Mouse (Mus musculus): ENCODE measurements around the gene Cd99l2. TPM values are rescaled to one million over a fixed set of nuclear protein-coding genes. Genes with fewer than 3 reads are reported as not detected.

Gene Cd99l2
- total RNA-seq, 2 experiments from 2014 or later: 4.1 to 5.6 TPM

DNA sequence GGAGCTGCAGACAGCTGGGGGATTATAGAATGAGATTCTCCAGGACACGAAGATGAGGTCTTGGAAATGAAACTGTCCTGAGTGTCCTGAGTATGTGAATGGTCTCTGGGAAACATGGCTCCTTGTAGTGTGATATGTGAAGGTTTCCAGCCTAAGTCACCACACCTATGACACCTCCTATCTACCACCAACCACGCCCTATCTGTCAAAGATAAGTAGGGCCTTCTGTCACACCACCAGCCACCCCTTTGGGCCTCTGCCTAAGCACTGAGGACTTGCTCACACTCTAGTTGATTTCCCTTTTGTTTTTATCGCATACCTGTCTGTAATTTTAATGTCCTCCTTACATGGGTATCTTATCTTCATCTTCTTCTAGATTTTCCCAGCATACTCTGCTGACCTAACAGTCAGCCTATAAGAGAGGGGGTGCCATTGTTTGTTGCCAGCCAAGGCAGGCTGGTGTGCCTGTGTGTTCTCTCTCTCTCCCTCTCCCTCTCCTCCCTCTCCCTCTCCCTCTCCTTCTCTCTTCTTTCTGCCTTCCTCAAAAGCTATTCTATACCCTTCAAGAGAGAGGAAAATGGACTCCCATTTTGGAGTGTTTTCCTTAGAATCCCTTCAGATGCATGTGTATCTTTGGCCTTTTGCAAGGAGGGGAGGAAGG, 18.2 kb downstream of the Cd99l2 start:
- ATAC-seq (replicated peaks; ENCODE audit: poor library complexity): peak; percentile 92

- ATAC-seq (replicated peaks; ENCODE audit: poor library complexity): peak; percentile 81
These were observed 23.9 kb downstream of the Cd99l2 start for GRCm38 (mm10) chrX:71468639-71469295.

GRCm38 (mm10) chrX:71467491-71467890, 25.2 kb downstream of the Cd99l2 start:
- no peak for ATAC-seq (replicated peaks; ENCODE audit: poor library complexity)

GRCm38 (mm10) chrX:71465417-71465816, 27.2 kb downstream of the Cd99l2 start:
- peak; percentile 59 for ATAC-seq (replicated peaks; ENCODE audit: poor library complexity)

GRCm38 (mm10) chrX:71464138-71464826, 28.4 kb downstream of the Cd99l2 start:
- ATAC-seq (replicated peaks; ENCODE audit: poor library complexity): no peak

- no peak for ATAC-seq (replicated peaks; ENCODE audit: poor library complexity)
These were observed 36.4 kb downstream of the Cd99l2 start for GRCm38 (mm10) chrX:71456078-71456737.

DNA sequence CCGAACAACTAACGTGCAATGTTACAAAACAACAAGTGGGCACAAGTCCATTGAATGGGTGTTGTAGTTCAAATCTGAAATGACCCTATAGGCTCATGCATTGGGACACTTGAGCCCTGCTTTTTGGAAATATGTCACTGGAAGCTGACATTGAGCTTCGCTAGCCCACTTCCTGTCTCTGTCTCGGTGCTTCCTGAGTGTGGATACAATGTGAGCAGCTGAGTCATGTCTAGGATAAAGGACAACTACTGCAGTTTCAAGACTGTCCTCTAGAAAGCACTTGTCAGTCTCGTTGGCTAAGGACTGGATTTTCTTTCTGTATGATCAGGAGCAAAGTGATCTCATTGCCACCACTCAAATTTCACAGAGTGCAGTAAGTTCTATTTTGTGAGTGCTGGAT, 49.7 kb downstream of the Cd99l2 start:
- ATAC-seq (replicated peaks; ENCODE audit: poor library complexity): 0 out of 2 replicates have a peak, but pooled peaks have one; percentile 37

DNA sequence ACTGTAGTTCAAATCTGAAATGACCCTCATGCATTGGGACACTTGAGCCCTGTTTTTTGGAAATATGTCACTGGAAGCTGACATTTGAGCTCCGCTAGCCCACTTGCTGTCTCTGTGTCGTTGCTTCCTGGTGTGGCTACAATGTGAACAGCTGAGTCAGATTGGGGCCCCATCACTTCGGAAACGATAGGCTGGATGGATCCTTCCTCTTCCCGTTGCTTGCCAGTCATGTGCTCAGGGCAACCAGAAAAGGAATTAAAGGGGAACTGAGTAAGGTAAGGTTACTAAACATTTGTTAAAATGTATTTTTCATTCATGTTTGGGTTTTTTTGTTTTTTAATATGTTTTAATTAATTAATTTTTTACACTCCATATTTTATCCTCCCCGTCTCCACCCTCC, 53.2 kb downstream of the Cd99l2 start:
- no peak for ATAC-seq (replicated peaks; ENCODE audit: poor library complexity)

DNA sequence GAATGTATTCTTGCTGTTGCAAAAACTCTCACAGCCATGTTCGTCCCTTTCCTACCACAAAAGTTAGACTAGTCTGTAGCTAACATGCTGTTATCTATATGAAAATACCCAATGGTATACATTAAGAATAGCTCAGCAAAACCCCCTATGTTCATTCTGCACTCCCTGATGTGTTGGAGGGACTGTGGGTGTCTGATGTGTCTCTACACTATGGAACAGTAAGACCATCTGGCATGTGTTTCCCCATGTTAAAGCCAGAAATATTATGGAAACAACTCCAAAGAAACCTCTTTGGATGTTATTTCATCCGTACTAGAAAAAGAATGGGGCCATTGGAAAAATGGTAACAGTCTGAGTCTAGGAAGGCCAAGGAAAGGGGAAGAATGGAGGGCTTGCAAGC, 57.1 kb downstream of the Cd99l2 start:
- no peak for ATAC-seq (replicated peaks; ENCODE audit: poor library complexity)

DNA sequence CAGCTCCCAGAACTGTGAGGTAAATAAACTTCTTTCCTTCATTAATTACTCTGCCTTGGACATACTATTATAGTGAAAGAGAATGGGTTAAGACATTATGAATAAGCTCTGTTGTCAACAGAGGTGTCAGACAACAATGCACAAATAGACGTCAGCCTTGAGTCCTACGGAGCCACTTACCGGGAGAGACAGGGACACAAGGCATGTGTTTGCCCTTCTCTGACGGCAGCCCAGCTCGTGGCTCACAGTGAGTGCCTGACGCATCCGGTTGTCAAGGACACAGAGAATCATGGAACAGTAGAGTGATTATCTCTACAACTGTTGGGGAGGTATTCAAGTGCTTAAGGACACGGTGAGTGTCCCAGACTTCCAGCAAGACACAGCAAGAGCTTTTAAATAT, 57.8 kb downstream of the Cd99l2 start:
- ATAC-seq (replicated peaks; ENCODE audit: poor library complexity): no peak

DNA sequence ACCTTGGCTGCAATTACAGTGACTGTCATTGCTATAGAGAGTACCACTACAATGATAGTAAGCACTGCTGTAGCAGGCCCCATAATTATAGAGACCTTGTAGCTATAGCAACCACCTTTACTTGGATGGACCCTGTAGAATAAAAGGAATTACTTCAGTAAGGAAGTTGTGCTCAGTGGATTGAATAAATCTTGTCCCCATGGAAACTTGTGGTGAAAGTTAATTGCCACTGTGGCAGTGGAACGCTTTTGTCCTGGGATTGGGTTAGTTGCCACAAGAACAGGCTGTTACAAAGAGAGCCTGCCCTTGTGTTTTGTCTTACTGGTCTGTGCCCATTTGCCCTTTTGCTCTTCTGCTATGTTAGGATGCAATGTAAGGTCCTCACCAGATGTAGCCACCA, 58.2 kb downstream of the Cd99l2 start:
- ATAC-seq (replicated peaks; ENCODE audit: poor library complexity): no peak

DNA sequence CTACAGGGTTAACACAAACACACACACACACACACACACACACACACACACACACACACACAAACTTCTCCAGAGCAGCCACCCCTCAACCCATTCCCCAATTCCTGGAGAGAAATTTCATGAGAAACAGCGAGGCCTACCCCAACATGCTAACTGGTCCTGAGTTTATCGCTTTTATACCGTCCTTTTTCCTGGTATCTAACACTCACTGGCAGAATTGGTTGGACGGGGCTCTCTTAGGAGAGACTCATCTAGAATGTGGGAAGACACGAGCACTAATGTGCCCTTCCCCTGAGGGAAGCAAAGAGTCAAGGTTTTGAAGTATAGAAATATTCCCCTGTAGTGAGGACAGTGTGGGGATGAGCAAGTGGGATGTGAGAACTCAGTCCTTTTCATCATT, 61.7 kb downstream of the Cd99l2 start:
- ATAC-seq (replicated peaks; ENCODE audit: poor library complexity): no peak

DNA sequence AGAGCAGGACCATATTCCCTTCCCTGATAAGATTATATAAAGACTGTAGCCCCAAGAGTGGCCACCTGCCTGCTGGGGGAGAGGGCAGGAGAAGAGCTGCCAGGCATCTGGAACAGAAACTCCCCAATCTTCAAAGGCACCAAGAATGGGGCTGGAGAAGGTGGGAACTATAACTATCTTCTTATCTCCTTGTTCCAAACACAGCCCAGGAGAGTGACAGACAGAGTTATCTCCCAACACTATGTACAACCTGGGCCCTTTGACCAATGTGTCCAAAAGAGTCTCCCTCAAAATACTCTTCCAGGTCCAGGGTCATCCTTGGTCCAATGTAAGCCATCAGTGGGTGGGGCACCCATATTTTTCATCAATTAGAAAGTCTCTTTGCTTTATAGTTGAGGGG, 65.2 kb downstream of the Cd99l2 start:
- ATAC-seq (replicated peaks; ENCODE audit: poor library complexity): no peak

- peak; percentile 95 for ATAC-seq (replicated peaks; ENCODE audit: poor library complexity)
These were observed 66.7 kb downstream of the Cd99l2 start for GRCm38 (mm10) chrX:71425746-71426519.

DNA sequence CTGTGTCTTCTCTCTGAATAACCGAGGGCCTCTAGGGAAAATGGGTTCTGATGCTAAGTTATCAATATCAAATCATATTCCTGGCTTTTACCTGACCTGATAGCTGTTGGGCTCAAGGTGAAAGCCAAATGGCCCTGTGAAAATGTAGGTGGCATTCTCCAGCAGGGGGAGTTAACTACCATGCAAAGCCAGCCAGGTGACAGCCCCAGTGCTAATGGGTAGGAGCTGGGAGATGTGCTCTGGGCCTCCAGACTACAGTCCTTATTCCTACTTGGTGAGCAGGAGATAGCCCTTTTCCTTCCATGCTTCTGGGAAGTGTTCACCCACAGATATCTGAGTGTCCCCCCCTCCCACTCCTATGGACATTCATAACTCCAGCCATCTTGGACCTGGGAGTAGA, 67.8 kb downstream of the Cd99l2 start:
- peak; percentile 45; the same call in 1 of the 2 replicates for ATAC-seq (replicated peaks; ENCODE audit: poor library complexity)

DNA sequence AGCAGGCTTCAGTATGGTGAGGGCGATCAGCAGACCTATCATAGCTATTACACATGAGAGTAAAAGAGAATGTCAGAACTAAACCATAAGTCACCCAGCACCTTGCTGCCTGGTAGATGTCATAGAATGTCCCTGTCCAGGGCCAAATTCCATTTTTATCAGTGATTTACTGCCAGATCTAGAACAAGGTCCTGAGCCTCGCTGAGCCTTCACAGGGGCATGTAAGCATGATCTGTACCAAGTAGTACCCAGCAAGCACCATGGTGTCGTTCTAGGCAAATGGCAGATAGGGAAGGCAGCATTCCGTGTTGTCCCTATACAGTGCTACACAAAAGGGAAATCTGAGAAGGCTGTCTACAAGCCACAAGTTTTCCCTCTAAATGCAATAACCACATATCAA, 79.0 kb downstream of the Cd99l2 start:
- no peak for ATAC-seq (replicated peaks; ENCODE audit: poor library complexity)

DNA sequence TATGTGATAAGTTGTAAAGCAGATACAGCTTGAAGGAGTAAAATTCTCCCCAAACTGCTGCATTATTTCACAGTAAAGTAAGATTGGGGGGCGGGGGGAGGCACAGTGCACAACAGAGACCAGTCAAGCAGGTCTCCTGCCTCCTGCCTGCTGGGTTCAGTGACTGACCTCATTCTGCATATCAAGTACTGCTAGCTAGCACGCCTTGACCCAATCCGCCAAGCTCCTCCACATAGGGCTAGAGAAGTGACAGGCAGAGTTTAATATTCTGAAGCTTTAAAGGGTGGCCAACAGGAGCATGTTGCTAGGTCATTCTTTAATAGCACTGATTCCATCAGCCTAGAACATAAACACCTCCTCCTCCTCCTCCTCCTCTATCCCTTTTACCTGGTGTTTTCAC, 79.9 kb downstream of the Cd99l2 start:
- ATAC-seq (replicated peaks; ENCODE audit: poor library complexity): no peak

DNA sequence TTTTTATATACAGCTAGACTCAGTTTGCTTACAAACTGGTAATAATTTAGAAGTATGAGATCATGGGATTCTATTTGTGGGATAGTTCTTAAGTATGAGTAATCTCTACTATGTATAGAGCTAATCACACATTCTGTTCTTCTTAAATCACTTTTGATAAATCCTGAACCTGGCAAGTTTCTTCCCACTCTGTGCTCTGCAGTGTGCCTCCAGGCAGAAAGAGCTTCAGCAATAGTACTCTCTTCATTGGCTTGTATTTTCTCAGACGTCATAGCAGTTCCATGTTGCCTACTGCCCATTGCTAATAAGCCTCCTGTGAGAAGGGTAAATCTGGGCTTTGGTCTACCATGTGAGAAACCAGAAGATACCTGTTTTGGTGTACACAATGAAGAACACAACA, 84.3 kb downstream of the Cd99l2 start:
- no peak for ATAC-seq (replicated peaks; ENCODE audit: poor library complexity)

GRCm38 (mm10) chrX:71406290-71406689, 86.4 kb downstream of the Cd99l2 start:
- no peak for ATAC-seq (replicated peaks; ENCODE audit: poor library complexity)

DNA sequence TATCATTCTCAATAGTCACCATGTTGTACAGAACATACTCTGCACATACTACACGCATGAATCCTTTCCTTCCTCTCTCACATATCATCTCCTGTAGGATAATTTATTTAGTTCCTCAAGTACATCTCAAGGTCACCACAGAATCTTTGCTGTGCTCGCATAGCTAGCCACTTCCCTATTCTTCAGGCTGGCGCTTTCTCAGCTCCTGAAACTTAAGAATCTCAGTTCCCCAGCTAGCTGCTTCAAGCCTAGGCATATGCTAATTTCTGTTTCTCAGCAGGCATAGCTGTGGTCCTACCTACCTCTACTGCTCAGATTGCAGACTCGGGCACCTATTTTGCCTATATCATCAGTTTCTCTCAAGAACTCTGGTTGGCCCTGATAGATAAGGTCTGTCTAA, 96.3 kb downstream of the Cd99l2 start:
- ATAC-seq (replicated peaks; ENCODE audit: poor library complexity): peak; percentile 44

DNA sequence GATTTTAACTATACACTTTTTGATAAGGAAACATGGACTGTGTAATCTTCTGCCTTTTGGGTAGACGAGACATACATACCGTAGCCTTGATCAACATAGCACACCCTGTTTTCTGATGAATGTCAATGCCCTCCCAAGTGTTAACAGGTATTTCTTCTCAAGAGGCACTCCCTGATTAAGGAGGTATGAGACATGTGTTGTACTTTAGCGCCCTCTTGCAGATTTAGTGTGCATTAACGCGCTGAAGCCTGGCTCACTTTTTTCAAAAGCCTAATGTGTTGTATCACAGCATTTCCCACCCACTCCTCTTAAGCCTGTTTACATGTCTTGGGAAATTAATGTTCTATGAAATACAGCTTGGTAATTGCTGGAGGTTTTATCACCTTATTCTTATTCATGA, 111.1 kb downstream of the Cd99l2 start:
- peak; percentile 90 for ATAC-seq (replicated peaks; ENCODE audit: poor library complexity)

Measured in megakaryocyte progenitor cell, adult 5-6 weeks (primary cell).